Mouse (Mus musculus) forebrain, embryonic 14.5 days (tissue): ENCODE measurements around the gene Homer2. TPM values are rescaled to one million over a fixed set of nuclear protein-coding genes. Genes with fewer than 3 reads are reported as not detected.

ENCODE experiments used
- polyA plus RNA-seq: library from polyadenylated mRNA; unstranded; fragments of >200 nt; fragmentation: Nextera tagmentation; extraction: Ambion mirVana; gene quantifications from 2 replicates; pipeline ENCODE4 v1.2.1, GENCODE M21; 2014

Gene Homer2
- polyA plus RNA-seq, 1 experiment from 2014 or later, result 16.6 TPM

Other genes with a start within 250 kb of the Homer2 start
- 82.3 and 105 TPM in 2 replicates for gene Ap3b2, start 213.6 kb downstream of the Homer2 start, polyA plus RNA-seq
- not detected in 2 replicates for gene BC048679, start 209.2 kb downstream of the Homer2 start, polyA plus RNA-seq
- 0.09 and 0.23 TPM in 2 replicates for gene Fsd2, start 140.6 kb downstream of the Homer2 start, polyA plus RNA-seq
- gene Whamm, start 136.3 kb downstream of the Homer2 start, polyA plus RNA-seq, result 4.7 and 5.8 TPM in 2 replicates
- gene Ramac, start 55.4 kb upstream of the Homer2 start, polyA plus RNA-seq, result 172 and 180 TPM in 2 replicates
- gene 3110040N11Rik, start 82.0 kb upstream of the Homer2 start, polyA plus RNA-seq, result 48.5 and 54.4 TPM in 2 replicates
- 103 and 114 TPM in 2 replicates for gene Btbd1, start 121.9 kb upstream of the Homer2 start, polyA plus RNA-seq
- not detected in 2 replicates for gene Gm10160, start 148.3 kb upstream of the Homer2 start, polyA plus RNA-seq
- 8.4 and 10.7 TPM in 2 replicates for gene Tm6sf1, start 151.5 kb upstream of the Homer2 start, polyA plus RNA-seq
- gene Hdgfl3, start 226.9 kb upstream of the Homer2 start, polyA plus RNA-seq, result 62.2 and 62.3 TPM in 2 replicates